Mouse (Mus musculus) liver, adult 2 months (tissue): ENCODE data around the gene Lama5. TPM values are rescaled to one million over a fixed set of nuclear protein-coding genes. Genes with fewer than 3 reads are reported as not detected.
A peak's percentile ranks its signal among the peaks of the same experiment; 100 is the strongest.

Experiments
- DNase-seq: peaks from one replicate; pipeline ENCODE4 v3.0.0-alpha.2; 2011; ENCODE audit warnings: low read depth, low spot score; ENCODE audit errors: extremely low read depth
- H3K27ac ChIP-seq: fragments of 200-500 bp; replicated peaks from 2 replicates; pipeline ENCODE4 v1.5.1; 2012; ENCODE audit warnings: low read depth, mild to moderate bottlenecking, control low read depth, inconsistent platforms, low read length; ENCODE audit not compliant: insufficient read depth
- H3K27me3 ChIP-seq: fragments of 200-500 bp; 2 replicates; pipeline ENCODE4 v1.6.1; 2012; ENCODE audit warnings: mild to moderate bottlenecking, moderate library complexity, low read length, inconsistent platforms; ENCODE audit not compliant: control insufficient read depth, insufficient read depth
- H3K36me3 ChIP-seq: fragments of 200-500 bp; 2 replicates; pipeline ENCODE4 v1.6.1; 2012; ENCODE audit warnings: low read length, inconsistent platforms; ENCODE audit not compliant: control insufficient read depth, insufficient read depth
- H3K4me1 ChIP-seq: fragments of 200-500 bp; 2 replicates; pipeline ENCODE4 v1.6.1; 2011; ENCODE audit warnings: low read length; ENCODE audit not compliant: control insufficient read depth, insufficient read depth
- H3K4me3 ChIP-seq: fragments of 200-500 bp; 2 replicates; pipeline ENCODE4 v1.5.1; 2011; ENCODE audit warnings: low read depth, mild to moderate bottlenecking, control low read depth, low read length, moderate library complexity; ENCODE audit not compliant: insufficient read depth
- H3K79me2 ChIP-seq: fragments of 200-500 bp; 2 replicates; pipeline ENCODE4 v1.6.1; 2012; ENCODE audit warnings: inconsistent platforms, mild to moderate bottlenecking, low read length, moderate library complexity; ENCODE audit not compliant: control insufficient read depth, insufficient read depth
- H3K9ac ChIP-seq: fragments of 200-500 bp; 2 replicates; pipeline ENCODE4 v1.6.1; 2012; ENCODE audit warnings: low read depth, mild to moderate bottlenecking, control low read depth, inconsistent platforms, low read length
- CTCF ChIP-seq: fragments of 200-500 bp; IDR thresholded peaks from 2 replicates; pipeline ENCODE4 v1.5.1; 2011; ENCODE audit warnings: low read depth, low read length, control low read depth
- POLR2A ChIP-seq: fragments of 200-500 bp; IDR thresholded peaks from 2 replicates; pipeline ENCODE4 v1.6.1; 2011; ENCODE audit warnings: low read length, control low read depth; ENCODE audit not compliant: insufficient read depth; ENCODE audit errors: extremely low read depth
- WGBS: fragments of 180-500 bp; shearing (Covaris S2); methylation state at CpG from one replicate; pipeline ENCODE4 v1.1.7; 2018; 5-methylcytosine and 5-hydroxymethylcytosine counted together
- polyA plus RNA-seq: library from polyadenylated mRNA; depleted of rRNA; stranded (reverse); fragments of >200 nt; gene quantifications from 2 replicates; pipeline ENCODE4 v1.2.3, GENCODE M21; 2012; rRNA removed
- total RNA-seq: library from RNA; depleted of rRNA; stranded (reverse); fragments of >200 nt; gene quantifications from 2 replicates; pipeline ENCODE4 v1.2.3, GENCODE M21; 2014; rRNA removed

Lama5 gene
- total RNA-seq, result 0.65 and 0.74 TPM in 2 replicates
- 1.6 and 4.0 TPM in 2 replicates for polyA plus RNA-seq

DNA sequence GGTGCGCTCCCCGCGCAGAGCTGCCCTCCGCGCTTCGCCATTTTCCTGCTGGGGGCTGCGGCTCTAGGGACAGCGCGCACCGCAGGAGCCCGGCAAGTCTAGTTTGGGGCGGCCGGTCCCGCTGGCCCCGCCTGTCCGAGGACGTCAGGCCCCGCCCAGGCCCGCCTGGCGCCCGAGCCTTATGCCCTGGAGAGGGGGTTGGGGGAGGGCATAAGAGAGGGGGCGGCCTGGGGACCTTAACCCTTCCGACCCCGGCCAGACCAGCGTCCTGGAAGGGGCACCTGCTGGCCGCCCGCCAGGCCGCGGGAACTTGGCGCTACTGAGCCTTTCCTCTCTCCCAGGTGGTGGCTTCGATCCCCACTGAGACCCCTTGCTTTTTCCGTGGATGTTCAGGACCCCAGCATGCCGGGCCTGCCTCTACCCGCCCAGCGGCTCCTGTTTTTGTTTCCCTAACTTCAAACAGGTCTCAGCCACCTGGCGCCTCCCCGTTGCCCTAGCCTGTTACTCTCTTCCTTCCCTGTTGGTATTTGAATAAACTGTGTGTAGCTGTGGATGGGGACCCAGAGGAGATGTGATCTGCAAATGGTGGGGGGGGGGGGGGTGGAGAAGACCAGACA is at the start of gene Lama5:
Gene Lama5, minus strand, starts transcription at position 98 of the 617 bp plus-strand sequence.
- TF ChIP-seq POLR2A, result no peak
- no peak for TF ChIP-seq CTCF
- Histone ChIP-seq H3K27me3 (peaks cover 3% of the 10 kb centered on the region; the same call in 1 of the 2 replicates), H3K9ac (peak within 1 kb of the TSS; percentile 81), H3K36me3 (no peaks in the 10 kb centered on the region), H3K4me1 (0 out of 2 replicates have a peak, but pooled peaks cover 8% of the 10 kb centered on the region), H3K79me2 (no peaks in the 10 kb centered on the region), H3K27ac (no peak within 1 kb of the TSS), H3K4me3 (peak within 1 kb of the TSS; percentile 61)
- whole genome bisulfite sequencing, result 4% methylated on average over 35 of the region's 37 CpGs
- DNase-seq, result no peak

DNA sequence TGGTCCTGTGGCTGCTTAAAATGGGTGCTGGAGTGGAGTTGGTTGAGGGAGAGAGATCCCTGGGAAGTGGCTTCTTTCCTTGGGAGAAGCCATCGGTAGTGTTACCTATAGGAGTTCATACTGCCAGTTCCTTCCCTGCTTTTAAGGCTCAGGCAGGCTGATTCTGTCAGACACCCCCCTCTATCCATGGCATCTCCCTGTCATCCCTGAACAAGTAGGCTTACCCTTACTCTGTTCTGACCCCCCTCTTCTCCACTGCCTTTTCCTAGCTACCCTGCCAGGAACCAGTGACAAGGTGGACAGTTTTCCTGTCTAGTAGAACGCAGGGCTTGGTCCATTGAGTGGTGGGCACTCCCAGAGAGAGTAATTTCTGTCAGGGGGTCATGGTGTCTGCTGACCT is 48.9 kb upstream of the Lama5 start:
- Histone ChIP-seq H3K36me3 (no peaks in the 10 kb centered on the region), H3K9ac (no peak overlapping the region), H3K4me1 (peaks cover 17% of the 10 kb centered on the region), H3K27ac (no peak overlapping the region), H3K4me3 (no peak overlapping the region), H3K27me3 (no peaks in the 10 kb centered on the region), H3K79me2 (peaks cover 23% of the 10 kb centered on the region; the same call in 1 of the 2 replicates)
- WGBS, result 95% methylated on average over 2 of the region's 2 CpGs
- DNase-seq, result no peak
- TF ChIP-seq POLR2A, result no peak
- no peak for TF ChIP-seq CTCF

GRCm38 (mm10) chr2:180273394-180274244 is 48.0 kb upstream of the Lama5 start, which contains the start of gene Cables2:
Cables2 (minus strand) TSS chr2:180273496.
- TF ChIP-seq CTCF (no peak), POLR2A (0 out of 2 replicates have a peak, but pooled peaks have one; percentile 9)
- Histone ChIP-seq H3K4me1 (peaks cover 17% of the 10 kb centered on the region), H3K4me3 (peak within 1 kb of the TSS; percentile 74), H3K27me3 (no peaks in the 10 kb centered on the region), H3K36me3 (no peaks in the 10 kb centered on the region), H3K79me2 (peaks cover 23% of the 10 kb centered on the region; the same call in 1 of the 2 replicates), H3K27ac (peak within 1 kb of the TSS; percentile 72), H3K9ac (peak within 1 kb of the TSS; percentile 87)
- 4% methylated on average over 68 of the region's 68 CpGs for WGBS
- DNase-seq, result peak; percentile 88

DNA sequence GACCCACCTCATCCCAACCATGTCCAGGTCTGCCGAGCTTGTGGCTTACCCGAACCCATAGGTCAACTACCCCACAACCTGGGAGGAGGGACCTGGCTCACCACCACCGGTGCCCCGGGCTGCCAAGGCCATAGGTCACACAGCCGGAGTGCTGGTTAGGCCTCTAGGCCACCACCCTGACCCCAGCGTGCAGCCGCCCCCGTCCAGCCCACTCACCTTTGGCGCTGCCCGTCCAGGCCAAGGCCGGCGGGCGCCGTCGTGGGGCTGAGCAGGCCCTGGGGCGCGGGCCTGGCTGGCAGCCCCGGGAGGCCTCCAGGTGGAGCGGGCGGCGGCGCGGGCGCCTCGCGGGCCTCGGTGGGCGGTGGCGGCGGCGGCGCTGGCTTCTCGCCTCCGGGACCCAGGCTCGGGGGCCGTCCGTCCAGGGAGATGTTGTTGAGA is 47.2 kb upstream of the Lama5 start:
- Histone ChIP-seq H3K9ac (peak overlapping the region; percentile 87), H3K4me3 (peak overlapping the region; percentile 74), H3K27ac (peak overlapping the region; percentile 72), H3K27me3 (no peaks in the 10 kb centered on the region), H3K79me2 (peaks cover 23% of the 10 kb centered on the region; the same call in 1 of the 2 replicates), H3K36me3 (peaks cover under 1% of the 10 kb centered on the region; the same call in 1 of the 2 replicates), H3K4me1 (peaks cover 17% of the 10 kb centered on the region)
- under 1% methylated on average over 37 of the region's 37 CpGs for WGBS
- peak; percentile 85 for DNase-seq
- TF ChIP-seq CTCF, result no peak
- no peak for TF ChIP-seq POLR2A

DNA sequence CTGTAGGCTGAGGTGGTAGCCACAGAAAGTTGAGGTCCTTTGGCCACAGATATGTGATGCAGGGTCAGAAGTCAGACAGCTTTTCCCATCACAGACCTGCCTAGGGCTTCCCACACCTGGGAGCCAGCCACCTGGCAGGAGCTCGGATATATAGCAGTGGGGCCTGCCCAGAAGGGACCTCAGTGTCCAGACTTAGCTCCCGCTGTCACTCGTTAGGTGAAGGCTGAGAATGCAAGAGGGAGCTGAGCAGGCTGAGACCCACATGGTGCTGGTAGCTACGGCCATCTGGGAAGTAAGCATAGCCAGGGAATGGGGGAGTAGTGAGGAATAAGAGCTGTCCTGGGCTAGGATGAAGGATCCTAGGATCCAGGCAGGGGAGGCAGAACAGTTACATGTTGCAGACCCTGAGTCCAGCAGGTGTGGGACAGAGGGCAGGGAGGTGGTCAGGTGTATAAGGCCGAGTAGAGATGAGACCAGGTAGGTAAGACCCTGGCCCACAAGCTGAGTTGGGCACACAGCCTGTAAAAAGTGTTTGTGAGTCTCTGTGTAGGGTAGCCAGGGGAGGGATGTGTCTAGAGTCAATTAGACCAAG is 46.2 kb upstream of the Lama5 start:
- Histone ChIP-seq H3K27me3 (no peaks in the 10 kb centered on the region), H3K27ac (no peak overlapping the region), H3K9ac (no peak overlapping the region), H3K36me3 (peaks cover 3% of the 10 kb centered on the region; the same call in 1 of the 2 replicates), H3K4me1 (peaks cover 17% of the 10 kb centered on the region), H3K4me3 (no peak overlapping the region), H3K79me2 (peaks cover 23% of the 10 kb centered on the region; the same call in 1 of the 2 replicates)
- TF ChIP-seq CTCF, result no peak
- no peak for TF ChIP-seq POLR2A
- no peak for DNase-seq
- WGBS, result 74% methylated on average over 5 of the region's 5 CpGs
